In the genomic region with DNA sequence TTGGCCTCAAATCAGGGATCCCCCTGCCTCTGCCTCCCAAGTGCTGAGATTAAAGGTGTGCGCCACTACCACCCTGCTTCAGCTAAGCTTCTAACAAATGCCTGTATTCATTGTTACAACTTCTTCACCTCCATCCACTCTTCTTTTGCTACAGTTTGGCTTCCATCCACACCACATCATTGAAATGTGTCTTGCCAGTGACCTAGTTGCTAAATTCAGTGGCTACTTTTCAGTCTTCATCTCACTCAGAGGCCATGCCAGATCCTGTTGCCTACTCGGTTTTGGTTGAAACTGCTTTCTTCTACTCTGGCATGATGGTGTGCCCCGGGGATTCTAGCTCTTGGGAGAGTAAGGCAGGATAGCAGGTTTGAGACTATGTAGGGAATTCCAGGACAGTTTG, we compare ENCODE assay signal across 25 mouse cellular contexts. TPM values are rescaled to one million over a fixed set of nuclear protein-coding genes. Genes with fewer than 3 reads are reported as not detected.
A peak's percentile ranks its signal among the peaks of the same experiment; 100 is the strongest.
DNase-seq lines count a peak whose midpoint lies in the region; ATAC-seq and TF ChIP-seq lines count a peak whose summit lies in the region.
"Had no signal": no experiment of that assay in that cellular context is flagged by ENCODE, and none has a peak within 500 bp of the region (broad histone marks: within the 10 kb centered on the region; RNA-seq: fewer than 3 reads in every experiment).

No protein-coding gene starts in this region.

- no peak for ATAC-seq in heart, embryonic 12.5 days (ENCODE audit: insufficient number of reproducible peaks, low FRiP score)
- ATAC-seq in heart, embryonic 11.5 days (replicated peaks; ENCODE audit: insufficient number of reproducible peaks, low FRiP score, low TSS enrichment) = no peak
- no peak for ATAC-seq in forebrain, postnatal 0 days
- ATAC-seq: forebrain, embryonic 14.5 days; hindbrain, postnatal 0 days; inflammation-experienced regulatory T-cells, adult 6 months; intestine, embryonic 16.5 days; Patski had no signal

- no peak overlapping the region for H3K4me2 ChIP-seq in heart, embryonic 12.5 days
- H3K4me2 ChIP-seq in heart, embryonic 11.5 days = no peak overlapping the region
- H3K4me2 ChIP-seq in forebrain, postnatal 0 days (ENCODE audit: low read depth) = no peak overlapping the region
- H3K4me2 ChIP-seq: embryonic facial prominence, embryonic 12.5 days; embryonic facial prominence, embryonic 15.5 days; heart, embryonic 13.5 days; hindbrain, embryonic 14.5 days had no signal

- peaks cover 30% of the 10 kb centered on the region for H3K4me1 ChIP-seq in heart, embryonic 12.5 days (replicated peaks)
- H3K4me1 ChIP-seq in heart, embryonic 11.5 days (ENCODE audit: control insufficient read depth, insufficient read depth, low read length) = peaks cover 26% of the 10 kb centered on the region
- H3K4me1 ChIP-seq in forebrain, postnatal 0 days (ENCODE audit: insufficient read depth) = peaks cover 18% of the 10 kb centered on the region

- DNase-seq in testis, postnatal 14 days (ENCODE audit: low spot score) = peak; percentile 61
- DNase-seq in testis, postnatal 10 days (ENCODE audit: low spot score) = no peak
- peak; percentile 82 for DNase-seq in Muller cell, postnatal 12 days (ENCODE audit: inconsistent ontology term)
- DNase-seq in forebrain, postnatal 0 days = no peak
- DNase-seq: adrenal gland, adult 2 months; adrenal gland, postnatal 25 days; cerebellum, adult 11 months; cerebellum, adult 9-11 months; cerebellum, postnatal 25 days; gastrocnemius, adult 2 months; gastrocnemius, postnatal 14 days; heart, adult 11 months; heart, postnatal 14 days; heart, postnatal 4 days had no signal

- H3K9ac ChIP-seq in heart, embryonic 12.5 days = 0 out of 2 replicates have a peak overlapping the region, but pooled peaks have one; percentile 1
- no peak overlapping the region for H3K9ac ChIP-seq in heart, embryonic 11.5 days (ENCODE audit: low read depth, low read length)
- no peak overlapping the region for H3K9ac ChIP-seq in forebrain, postnatal 0 days
- H3K9ac ChIP-seq: embryonic facial prominence, embryonic 12.5 days; embryonic facial prominence, embryonic 15.5 days; hindbrain, embryonic 14.5 days had no signal

- peaks cover 36% of the 10 kb centered on the region for H3K36me3 ChIP-seq in heart, embryonic 12.5 days
- no peaks in the 10 kb centered on the region for H3K36me3 ChIP-seq in heart, embryonic 11.5 days (ENCODE audit: control insufficient read depth, insufficient read depth, low read length)
- H3K36me3 ChIP-seq in forebrain, postnatal 0 days (ENCODE audit: insufficient read depth) = no peaks in the 10 kb centered on the region

- no peak for TF ChIP-seq CTCF in forebrain, postnatal 0 days (IDR thresholded peaks at IDR 0.05; ENCODE audit: low read depth)

- H3K9me3 ChIP-seq in heart, embryonic 12.5 days (replicated peaks) = no peaks in the 10 kb centered on the region
- no peaks in the 10 kb centered on the region for H3K9me3 ChIP-seq in heart, embryonic 11.5 days (replicated peaks; ENCODE audit: control insufficient read depth, low read length)
- H3K9me3 ChIP-seq in forebrain, postnatal 0 days (ENCODE audit: low read length) = no peaks in the 10 kb centered on the region
- H3K9me3 ChIP-seq: embryonic facial prominence, embryonic 15.5 days; heart, embryonic 13.5 days had no signal

- no peak overlapping the region for H3K27ac ChIP-seq in heart, embryonic 12.5 days (ENCODE audit: poor library complexity, severe bottlenecking)
- no peak overlapping the region for H3K27ac ChIP-seq in heart, embryonic 11.5 days (ENCODE audit: low read depth, low read length)
- no peak overlapping the region for H3K27ac ChIP-seq in forebrain, postnatal 0 days (ENCODE audit: low read depth, low read length)
- H3K27ac ChIP-seq: embryonic facial prominence, embryonic 12.5 days; embryonic facial prominence, embryonic 15.5 days; gastrocnemius, adult 2 months; heart, embryonic 13.5 days; hindbrain, embryonic 14.5 days; hindbrain, postnatal 0 days had no signal

- no peak overlapping the region for H3K4me3 ChIP-seq in heart, embryonic 12.5 days
- no peak overlapping the region for H3K4me3 ChIP-seq in heart, embryonic 11.5 days (ENCODE audit: low read depth, low read length)
- H3K4me3 ChIP-seq in forebrain, postnatal 0 days (ENCODE audit: low read depth, low read length) = no peak overlapping the region
- H3K4me3 ChIP-seq: embryonic facial prominence, embryonic 12.5 days; embryonic facial prominence, embryonic 15.5 days; gastrocnemius, adult 2 months; heart, embryonic 13.5 days had no signal

- 92% methylated on average over 3 of the region's 3 CpGs for WGBS in heart, embryonic 12.5 days
- 87% methylated on average over 3 of the region's 3 CpGs for WGBS in heart, embryonic 11.5 days (ENCODE audit: insufficient replicate concordance)
- WGBS in forebrain, postnatal 0 days = 86% methylated on average over 3 of the region's 3 CpGs

- no peaks in the 10 kb centered on the region for H3K27me3 ChIP-seq in heart, embryonic 12.5 days (replicated peaks)
- H3K27me3 ChIP-seq in heart, embryonic 11.5 days (ENCODE audit: control insufficient read depth, insufficient read depth, low read length) = no peaks in the 10 kb centered on the region
- no peaks in the 10 kb centered on the region for H3K27me3 ChIP-seq in forebrain, postnatal 0 days (ENCODE audit: insufficient read depth, low read length)
- H3K27me3 ChIP-seq: embryonic facial prominence, embryonic 12.5 days; embryonic facial prominence, embryonic 15.5 days; heart, embryonic 13.5 days; Patski had no signal

RNA-seq across cellular contexts. Expression of gene Mmgt2, which starts 3.1 kb away (rescaled TPM):
- 51.0 and 58.3 TPM in 2 replicates for polyA plus RNA-seq in heart, embryonic 12.5 days (2016; fragmentation: Nextera tagmentation; extraction: Ambion mirVana)
- 45.0 and 47.6 TPM in 2 replicates for polyA plus RNA-seq in heart, embryonic 11.5 days (2014; fragmentation: Nextera tagmentation; extraction: Ambion mirVana)
- total RNA-seq in forebrain, postnatal 0 days (2014; rRNA removed) = 22.6 and 37.0 TPM in 2 replicates
- 22.4 and 23.3 TPM in 2 replicates for polyA plus RNA-seq in forebrain, postnatal 0 days (2015; fragmentation: Nextera tagmentation; extraction: Ambion mirVana)

RNA-seq across cellular contexts. Expression of gene Lrrc75a, which starts 3.2 kb away (rescaled TPM):
- 18.6 and 19.6 TPM in 2 replicates for polyA plus RNA-seq in heart, embryonic 12.5 days (2016; fragmentation: Nextera tagmentation; extraction: Ambion mirVana)
- 14.3 and 16.2 TPM in 2 replicates for polyA plus RNA-seq in heart, embryonic 11.5 days (2014; fragmentation: Nextera tagmentation; extraction: Ambion mirVana)
- 13.2 and 18.1 TPM in 2 replicates for total RNA-seq in forebrain, postnatal 0 days (2014; rRNA removed)
- polyA plus RNA-seq in forebrain, postnatal 0 days (2015; fragmentation: Nextera tagmentation; extraction: Ambion mirVana) = 6.5 and 7.1 TPM in 2 replicates

Comparison
In these comparisons a context has a peak if more than half of its experiments do, and no peak if none do; other contexts are left out.
1. DNase-seq: peak in testis, postnatal 14 days (single experiment) and Muller cell, postnatal 12 days (single experiment); none in testis, postnatal 10 days (single experiment) and forebrain, postnatal 0 days (single experiment).